Mouse (Mus musculus): ENCODE data around the gene Gdpgp1. TPM values are rescaled to one million over a fixed set of nuclear protein-coding genes. Genes with fewer than 3 reads are reported as not detected.

Gdpgp1 gene
- total and polyA plus RNA-seq, 3 experiments, result 2.0 to 3.6 (median 3.0) TPM

GRCm38 (mm10) chr7:80197941-80198778, 34.5 kb upstream of the Gdpgp1 start (continued):
- TF ChIP-seq MEF2A (IDR thresholded peaks at IDR 0.05; ENCODE audit: borderline replicate concordance, low read depth, low read length) (0 out of 2 replicates have a peak, but pooled peaks have one; percentile 13), ZMIZ1 (IDR thresholded peaks at IDR 0.05; ENCODE audit: low read depth, low read length) (peak; percentile 50; the same call in 1 of the 2 replicates)

GRCm38 (mm10) chr7:80198863-80199262, 33.8 kb upstream of the Gdpgp1 start:
- no peak for TF ChIP-seq BHLHE40 (IDR thresholded peaks at IDR 0.05; ENCODE audit: low read depth, low read length)
- no peak for TF ChIP-seq JUND (conservative IDR thresholded peaks at IDR 0.05; ENCODE audit: low read depth, low read length)
- in situ Hi-C loops (cut with MboI; ENCODE audit: low pct_ligation_motif_present, low pct_unique_long_range_greater_than_20kb, low sequenced_read_pairs), result loop anchor here (5.0 kb wide), 1 partner anchor 37 kb away; no protein-coding TSS in a partner anchor
- peaks cover 3% of the 10 kb centered on the region for H3K27me3 ChIP-seq (replicated peaks)

GRCm38 (mm10) chr7:80199286-80199685, 33.4 kb upstream of the Gdpgp1 start:
- DNase-seq (ENCODE audit: extremely low read depth), result no peak
- in situ Hi-C loops (cut with MboI; ENCODE audit: low pct_ligation_motif_present, low pct_unique_long_range_greater_than_20kb, low sequenced_read_pairs), result loop anchor here (5.0 kb wide), 1 partner anchor 37 kb away; no protein-coding TSS in a partner anchor
- H3K9ac ChIP-seq (ENCODE audit: insufficient read depth, low read depth), result peak overlapping the region; percentile 69
- no peaks in the 10 kb centered on the region for H3K9me3 ChIP-seq (replicated peaks; ENCODE audit: low read length)
- peak overlapping the region; percentile 90 for H3K4me2 ChIP-seq (ENCODE audit: insufficient read depth, low read depth, poor library complexity, severe bottlenecking)
- TF ChIP-seq HCFC1 (IDR thresholded peaks at IDR 0.05; ENCODE audit: low read depth, low read length) (no peak), CTCF (conservative IDR thresholded peaks at IDR 0.05 in 1 of 2, IDR thresholded peaks at IDR 0.05 in 1 of 2; ENCODE audit: low read depth in 2 of 2, low read length in 2 of 2) (no peak), MEF2A (IDR thresholded peaks at IDR 0.05; ENCODE audit: borderline replicate concordance, low read depth, low read length) (no peak), CHD1 (IDR thresholded peaks at IDR 0.05; ENCODE audit: low read depth, low read length) (no peak; the same call in 1 of the 2 replicates), TCF12 (IDR thresholded peaks at IDR 0.05; ENCODE audit: low read depth, low read length) (no peak), RCOR1 (conservative IDR thresholded peaks at IDR 0.05; ENCODE audit: low read depth, low read length) (no peak), PAX5 (IDR thresholded peaks at IDR 0.05; ENCODE audit: low read length) (no peak), CHD2 (IDR thresholded peaks at IDR 0.05; ENCODE audit: low read length) (no peak), E2F4 (IDR thresholded peaks at IDR 0.05; ENCODE audit: insufficient replicate concordance, low read depth, low read length) (no peak), POLR2AphosphoS2 (IDR thresholded peaks at IDR 0.05; ENCODE audit: low read depth, low read length) (no peak)
- dilution Hi-C loops (cut with MboI; ENCODE audit: extremely low pct_ligation_motif_present, extremely low pct_unique_long_range_greater_than_20kb, low sequenced_read_pairs), result no loop called here
- H3K27ac ChIP-seq (ENCODE audit: insufficient read depth, low read depth), result peak overlapping the region; percentile 67; the same call in 1 of the 2 replicates
- H3K36me3 ChIP-seq (replicated peaks in 1 of 2; ENCODE audit: control insufficient read depth in 1 of 2, insufficient read depth in 1 of 2, low read length in 1 of 2), result peaks cover 4 to 7% of the 10 kb centered on the region in 2 experiments
- H3K4me3 ChIP-seq (replicated peaks in 1 of 3; ENCODE audit: low read depth in 2 of 3, low read length in 2 of 3, poor library complexity in 1 of 3), result peak overlapping the region; percentile 81 to 91 (median 85)
- H3K4me1 ChIP-seq (ENCODE audit: control insufficient read depth in 1 of 2, insufficient read depth in 2 of 2), result peaks cover 32 to 77% of the 10 kb centered on the region in 2 experiments
- peaks cover 3% of the 10 kb centered on the region for H3K27me3 ChIP-seq (replicated peaks)
- H3K79me2 ChIP-seq (replicated peaks; ENCODE audit: control insufficient read depth, extremely low read depth, insufficient read depth, poor library complexity, severe bottlenecking), result peaks cover 38% of the 10 kb centered on the region

More at GRCm38 (mm10) chr7:80198863-80199262, 33.8 kb upstream of the Gdpgp1 start:
- Histone ChIP-seq H3K4me3 (replicated peaks in 1 of 3; ENCODE audit: low read depth in 2 of 3, low read length in 2 of 3, poor library complexity in 1 of 3) (peak overlapping the region; percentile 81 to 91 (median 85)), H3K79me2 (replicated peaks; ENCODE audit: control insufficient read depth, extremely low read depth, insufficient read depth, poor library complexity, severe bottlenecking) (peaks cover 33% of the 10 kb centered on the region), H3K27ac (ENCODE audit: insufficient read depth, low read depth) (peak overlapping the region; percentile 67; the same call in 1 of the 2 replicates), H3K4me1 (ENCODE audit: control insufficient read depth in 1 of 2, insufficient read depth in 2 of 2) (peaks cover 34 to 77% of the 10 kb centered on the region in 2 experiments), H3K9me3 (replicated peaks; ENCODE audit: low read length) (no peaks in the 10 kb centered on the region), H3K9ac (ENCODE audit: insufficient read depth, low read depth) (peak overlapping the region; percentile 69), H3K4me2 (ENCODE audit: insufficient read depth, low read depth, poor library complexity, severe bottlenecking) (peak overlapping the region; percentile 90), H3K36me3 (replicated peaks in 1 of 2; ENCODE audit: control insufficient read depth in 1 of 2, insufficient read depth in 1 of 2, low read length in 1 of 2) (peaks cover 4 to 7% of the 10 kb centered on the region in 2 experiments)
- no peak for DNase-seq (ENCODE audit: extremely low read depth)
- dilution Hi-C loops (cut with MboI; ENCODE audit: extremely low pct_ligation_motif_present, extremely low pct_unique_long_range_greater_than_20kb, low sequenced_read_pairs), result no loop called here
